In the genomic region with DNA sequence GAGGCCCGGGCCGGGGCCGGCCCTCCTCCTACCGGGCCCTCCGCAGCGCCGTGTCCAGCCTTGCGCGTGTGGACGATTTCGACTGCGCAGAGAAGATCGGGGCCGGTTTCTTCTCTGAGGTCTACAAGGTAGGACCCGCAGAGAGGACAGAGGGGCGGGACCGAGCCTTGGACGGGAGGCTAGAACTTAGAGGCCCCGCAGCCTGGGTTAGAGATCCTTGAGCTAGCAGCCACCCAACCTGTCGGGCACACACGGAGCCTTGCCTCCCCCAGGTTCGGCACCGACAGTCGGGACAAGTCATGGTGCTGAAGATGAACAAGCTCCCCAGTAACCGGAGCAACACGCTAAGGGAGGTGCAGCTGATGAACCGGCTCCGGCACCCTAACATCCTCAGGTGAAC, we compare ENCODE assay signal across 7 mouse cellular contexts. TPM values are rescaled to one million over a fixed set of nuclear protein-coding genes. Genes with fewer than 3 reads are reported as not detected.
DNase-seq lines count a peak whose midpoint lies in the region; ATAC-seq lines count a peak whose summit lies in the region.

No protein-coding gene starts in this region.

- H3K9ac ChIP-seq in lung, embryonic 16.5 days (ENCODE audit: low read length), result peak overlapping the region; percentile 98
- peak overlapping the region; percentile 91 for H3K9ac ChIP-seq in forebrain, embryonic 15.5 days (replicated peaks)
- peak overlapping the region; percentile 98 for H3K9ac ChIP-seq in neural tube, embryonic 12.5 days

- no peaks in the 10 kb centered on the region for H3K9me3 ChIP-seq in lung, embryonic 16.5 days (ENCODE audit: control insufficient read depth, low read length)
- H3K9me3 ChIP-seq in forebrain, embryonic 15.5 days, result no peaks in the 10 kb centered on the region
- H3K9me3 ChIP-seq in neural tube, embryonic 12.5 days, result no peaks in the 10 kb centered on the region

- ATAC-seq in lung, embryonic 16.5 days (ENCODE audit: low read depth), result no peak; the same call in 1 of the 2 replicates
- no peak; the same call in 1 of the 2 replicates for ATAC-seq in forebrain, embryonic 15.5 days (replicated peaks)
- ATAC-seq in neural tube, embryonic 12.5 days (ENCODE audit: low FRiP score, low read depth), result peak; percentile 16; the same call in 1 of the 2 replicates

- H3K36me3 ChIP-seq in lung, embryonic 16.5 days (ENCODE audit: control insufficient read depth, insufficient read depth, low read length), result peaks cover 24% of the 10 kb centered on the region
- H3K36me3 ChIP-seq in forebrain, embryonic 15.5 days, result peaks cover 35% of the 10 kb centered on the region
- peaks cover 32% of the 10 kb centered on the region for H3K36me3 ChIP-seq in neural tube, embryonic 12.5 days

- H3K4me1 ChIP-seq in lung, embryonic 16.5 days (replicated peaks; ENCODE audit: control insufficient read depth, insufficient read depth, low read length), result peaks cover 11% of the 10 kb centered on the region
- peaks cover 13% of the 10 kb centered on the region for H3K4me1 ChIP-seq in forebrain, embryonic 15.5 days
- peaks cover 14% of the 10 kb centered on the region for H3K4me1 ChIP-seq in neural tube, embryonic 12.5 days

- H3K4me3 ChIP-seq in lung, embryonic 16.5 days (ENCODE audit: low read length), result peak overlapping the region; percentile 95
- H3K4me3 ChIP-seq in forebrain, embryonic 15.5 days, result peak overlapping the region; percentile 76
- peak overlapping the region; percentile 97 for H3K4me3 ChIP-seq in neural tube, embryonic 12.5 days

- H3K27me3 ChIP-seq in lung, embryonic 16.5 days (ENCODE audit: control insufficient read depth, insufficient read depth, low read depth, low read length), result no peaks in the 10 kb centered on the region
- no peaks in the 10 kb centered on the region for H3K27me3 ChIP-seq in forebrain, embryonic 15.5 days
- no peaks in the 10 kb centered on the region for H3K27me3 ChIP-seq in neural tube, embryonic 12.5 days (replicated peaks)

- peak overlapping the region; percentile 91 for H3K27ac ChIP-seq in lung, embryonic 16.5 days (ENCODE audit: low read length)
- peak overlapping the region; percentile 98 for H3K27ac ChIP-seq in forebrain, embryonic 15.5 days (replicated peaks)
- peak overlapping the region; percentile 92 for H3K27ac ChIP-seq in neural tube, embryonic 12.5 days

- 2% methylated on average over 26 of the region's 28 CpGs for WGBS in lung, embryonic 16.5 days
- WGBS in forebrain, embryonic 15.5 days, result under 1% methylated on average over 27 of the region's 28 CpGs
- WGBS in neural tube, embryonic 12.5 days, result under 1% methylated on average over 28 of the region's 28 CpGs

- peak overlapping the region; percentile 92 for H3K4me2 ChIP-seq in lung, embryonic 16.5 days (ENCODE audit: low read depth, low read length)
- H3K4me2 ChIP-seq in forebrain, embryonic 15.5 days (replicated peaks), result peak overlapping the region; percentile 96
- peak overlapping the region; percentile 94 for H3K4me2 ChIP-seq in neural tube, embryonic 12.5 days (replicated peaks)

- no peak for DNase-seq in lung, postnatal 36 days
- peak; percentile 61 for DNase-seq in adrenal gland, postnatal 14 days
- DNase-seq in kidney, postnatal 4 days, result peak; percentile 58 to 70
- no peak for DNase-seq in layer of hippocampus, adult 11-12 months (ENCODE audit: low spot score)

RNA-seq across cellular contexts. Expression of a gene that starts 1.8 kb away (rescaled TPM):
- polyA plus RNA-seq in lung, embryonic 16.5 days (2015; fragmentation: Nextera tagmentation; extraction: Ambion mirVana), result 2.2 and 3.4 TPM in 2 replicates
- 53.9 and 59.0 TPM in 2 replicates for total RNA-seq in adrenal gland, postnatal 14 days (2021)
- polyA plus RNA-seq in forebrain, embryonic 15.5 days (2015; fragmentation: Nextera tagmentation; extraction: Ambion mirVana), result 10.7 and 12.5 TPM in 2 replicates
- 14.9 and 15.4 TPM in 2 replicates for polyA plus RNA-seq in neural tube, embryonic 12.5 days (2016; fragmentation: Nextera tagmentation; extraction: Ambion mirVana)

RNA-seq across cellular contexts. Expression of a gene that starts 10.9 kb away (rescaled TPM):
- polyA plus RNA-seq in lung, embryonic 16.5 days (2015; fragmentation: Nextera tagmentation; extraction: Ambion mirVana), result 2.0 and 3.0 TPM in 2 replicates
- total RNA-seq in adrenal gland, postnatal 14 days (2021), result 2.7 and 12.7 TPM in 2 replicates
- polyA plus RNA-seq in forebrain, embryonic 15.5 days (2015; fragmentation: Nextera tagmentation; extraction: Ambion mirVana), result 4.3 TPM in 2 replicates
- 2.7 and 2.9 TPM in 2 replicates for polyA plus RNA-seq in neural tube, embryonic 12.5 days (2016; fragmentation: Nextera tagmentation; extraction: Ambion mirVana)

RNA-seq across cellular contexts. Expression of a gene that starts 14.6 kb away (rescaled TPM):
- polyA plus RNA-seq in lung, embryonic 16.5 days (2015; fragmentation: Nextera tagmentation; extraction: Ambion mirVana), result 0.87 and 1.4 TPM in 2 replicates
- not detected in 2 replicates for total RNA-seq in adrenal gland, postnatal 14 days (2021)
- polyA plus RNA-seq in forebrain, embryonic 15.5 days (2015; fragmentation: Nextera tagmentation; extraction: Ambion mirVana), result 0.65 and 0.70 TPM in 2 replicates
- 0.34 TPM in 1 of 2 replicates, not detected in the other for polyA plus RNA-seq in neural tube, embryonic 12.5 days (2016; fragmentation: Nextera tagmentation; extraction: Ambion mirVana)

RNA-seq across cellular contexts. Expression of a gene that starts 40.0 kb away (rescaled TPM):
- 0.25 and 0.74 TPM in 2 replicates for polyA plus RNA-seq in lung, embryonic 16.5 days (2015; fragmentation: Nextera tagmentation; extraction: Ambion mirVana)
- total RNA-seq in adrenal gland, postnatal 14 days (2021), result 0.59 and 1.3 TPM in 2 replicates
- not detected in 2 replicates for polyA plus RNA-seq in forebrain, embryonic 15.5 days (2015; fragmentation: Nextera tagmentation; extraction: Ambion mirVana)
- 0.17 TPM in 1 of 2 replicates, not detected in the other for polyA plus RNA-seq in neural tube, embryonic 12.5 days (2016; fragmentation: Nextera tagmentation; extraction: Ambion mirVana)

RNA-seq across cellular contexts. Expression of a gene that starts 49.2 kb away (rescaled TPM):
- polyA plus RNA-seq in lung, embryonic 16.5 days (2015; fragmentation: Nextera tagmentation; extraction: Ambion mirVana), result 73.7 and 73.8 TPM in 2 replicates
- total RNA-seq in adrenal gland, postnatal 14 days (2021), result 48.3 and 50.0 TPM in 2 replicates
- polyA plus RNA-seq in forebrain, embryonic 15.5 days (2015; fragmentation: Nextera tagmentation; extraction: Ambion mirVana), result 61.0 and 61.8 TPM in 2 replicates
- polyA plus RNA-seq in neural tube, embryonic 12.5 days (2016; fragmentation: Nextera tagmentation; extraction: Ambion mirVana), result 54.0 and 54.6 TPM in 2 replicates

Comparison
In these comparisons a context has a peak if more than half of its experiments do, and no peak if none do; other contexts are left out.
1. DNase-seq: peak in adrenal gland, postnatal 14 days (single experiment) and kidney, postnatal 4 days (2 of 2); none in lung, postnatal 36 days (single experiment) and layer of hippocampus, adult 11-12 months (single experiment).
2. Peak in every context shown above with its lines, with median percentiles within 50 percentile points of each other: H3K27ac ChIP-seq, H3K4me2 ChIP-seq, H3K4me3 ChIP-seq and H3K9ac ChIP-seq.